Mouse (Mus musculus) E14TG2a.4 (cell line): ENCODE results near the gene Smad6.

Source experiments
- CTCF ChIP-seq: conservative IDR thresholded peaks from 2 replicates; pipeline ENCODE4 v1.5.1; 2014; ENCODE audit warnings: low read length
- NANOG ChIP-seq: IDR thresholded peaks from 2 replicates; pipeline ENCODE4 v1.6.1; 2014; ENCODE audit warnings: borderline replicate concordance, low read length, mixed read lengths

DNA sequence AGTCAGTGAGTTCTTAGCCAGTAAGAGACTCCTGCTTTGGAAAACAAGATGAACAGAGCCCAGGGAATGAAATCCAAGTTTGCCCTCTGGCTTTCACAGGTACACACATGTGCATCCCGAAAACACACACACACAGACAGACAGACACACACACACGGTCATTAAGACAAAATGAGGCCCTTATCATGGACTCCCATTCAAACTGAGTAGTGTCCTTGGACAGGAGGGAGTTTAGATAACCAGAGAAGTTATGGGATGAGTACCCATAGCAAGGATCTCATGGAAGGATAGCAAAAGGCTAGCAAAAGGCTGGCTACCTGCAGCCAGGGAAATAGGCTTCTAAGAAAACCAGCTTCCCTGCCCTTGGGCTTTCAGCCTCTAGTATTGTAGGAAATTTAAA, 29.4 kb upstream of the Smad6 start:
- TF ChIP-seq CTCF: no peak
- TF ChIP-seq NANOG: no peak
